Mouse (Mus musculus) limb, embryonic 15.5 days (tissue): ENCODE results near the gene Pigyl. TPM values are rescaled to one million over a fixed set of nuclear protein-coding genes. Genes with fewer than 3 reads are reported as not detected.
"Not testable (repeated sequence)": the region's sequence is repeated elsewhere in the genome, so short reads cannot be mapped to it uniquely, and the experiment has no call there.

Experiments
- ATAC-seq: fragments of 200-750 bp; cut with Nextera tagmentation; 2 replicates; pipeline ENCODE4 v1.8.0; 2017; ENCODE audit warnings: low read depth, moderate TSS enrichment; ENCODE audit not compliant: insufficient number of reproducible peaks, low FRiP score, low TSS enrichment
- H3K27ac ChIP-seq: fragments of 300-500 bp; sonication (generic); 2 replicates; pipeline ENCODE4 v1.5.1; 2015; ENCODE audit warnings: moderate library complexity, mild to moderate bottlenecking, inconsistent platforms
- H3K27me3 ChIP-seq: fragments of 300-500 bp; sonication (generic); 2 replicates; pipeline ENCODE4 v1.6.1; 2015; ENCODE audit warnings: inconsistent platforms
- H3K36me3 ChIP-seq: fragments of 300-500 bp; sonication (generic); 2 replicates; pipeline ENCODE4 v1.6.1; 2015; ENCODE audit warnings: inconsistent platforms
- H3K4me1 ChIP-seq: fragments of 300-500 bp; sonication (generic); 2 replicates; pipeline ENCODE4 v1.6.1; 2015; ENCODE audit warnings: inconsistent platforms
- H3K4me2 ChIP-seq: fragments of 300-500 bp; sonication (generic); 2 replicates; pipeline ENCODE4 v1.6.1; 2015; ENCODE audit warnings: mild to moderate bottlenecking, inconsistent platforms
- H3K4me3 ChIP-seq: fragments of 300-500 bp; sonication (generic); 2 replicates; pipeline ENCODE4 v1.5.1; 2015; ENCODE audit warnings: mild to moderate bottlenecking, inconsistent platforms
- H3K9ac ChIP-seq: fragments of 300-500 bp; sonication (generic); 2 replicates; pipeline ENCODE4 v1.6.1; 2015; ENCODE audit warnings: inconsistent platforms
- H3K9me3 ChIP-seq: fragments of 300-500 bp; sonication (generic); 2 replicates; pipeline ENCODE4 v1.6.1; 2016; ENCODE audit warnings: inconsistent platforms
- WGBS: fragments of 180-500 bp; shearing (Covaris S2); methylation state at CpG from one replicate; pipeline ENCODE4 v1.1.7; 2015; 5-methylcytosine and 5-hydroxymethylcytosine counted together
- polyA plus RNA-seq: library from polyadenylated mRNA; unstranded; fragments of >200 nt; fragmentation: Nextera tagmentation; extraction: Ambion mirVana; gene quantifications from 2 replicates; pipeline ENCODE4 v1.2.1, GENCODE M21; 2015

The Pigyl gene
- polyA plus RNA-seq, 1 experiment from 2014 or later = 78.2 TPM

- Histone ChIP-seq H3K9me3 (no peaks in the 10 kb centered on the region), H3K36me3 (no peaks in the 10 kb centered on the region), H3K4me2 (no peak overlapping the region), H3K27ac (no peak overlapping the region), H3K4me1 (no peaks in the 10 kb centered on the region), H3K9ac (no peak overlapping the region), H3K27me3 (no peaks in the 10 kb centered on the region), H3K4me3 (no peak overlapping the region)
- no peak for ATAC-seq
- WGBS = 77% methylated on average over 8 of the region's 8 CpGs
These were observed 12.2 kb upstream of the Pigyl start for GRCm38 (mm10) chr9:22144304-22144965.

GRCm38 (mm10) chr9:22149426-22150248 lies 7.0 kb upstream of the Pigyl start:
- Histone ChIP-seq H3K27ac (no peak overlapping the region), H3K27me3 (no peaks in the 10 kb centered on the region), H3K9ac (no peak overlapping the region), H3K4me3 (no peak overlapping the region), H3K4me2 (no peak overlapping the region), H3K36me3 (no peaks in the 10 kb centered on the region), H3K4me1 (no peaks in the 10 kb centered on the region), H3K9me3 (no peaks in the 10 kb centered on the region)
- WGBS = 68% methylated on average over 20 of the region's 20 CpGs
- no peak for ATAC-seq

- H3K9ac ChIP-seq, H3K27ac ChIP-seq, H3K9me3 ChIP-seq, H3K4me2 ChIP-seq, H3K36me3 ChIP-seq, ATAC-seq, H3K27me3 ChIP-seq, H3K4me1 ChIP-seq, H3K4me3 ChIP-seq: not testable (repeated sequence)
- 79% methylated on average over 7 of the region's 7 CpGs for WGBS
These were observed 6.4 kb upstream of the Pigyl start for GRCm38 (mm10) chr9:22150249-22150693.

- no peak overlapping the region for H3K9ac ChIP-seq
- no peak overlapping the region for H3K27ac ChIP-seq
- H3K36me3 ChIP-seq = no peaks in the 10 kb centered on the region
- no peak for ATAC-seq
- no peak overlapping the region for H3K4me3 ChIP-seq
- H3K27me3 ChIP-seq = no peaks in the 10 kb centered on the region
- WGBS = 87% methylated on average over 2 of the region's 2 CpGs
- no peak overlapping the region for H3K4me2 ChIP-seq
- no peaks in the 10 kb centered on the region for H3K9me3 ChIP-seq
- H3K4me1 ChIP-seq = peaks cover 4% of the 10 kb centered on the region
These were observed 5.7 kb upstream of the Pigyl start for GRCm38 (mm10) chr9:22150946-22151345.

- no peak overlapping the region for H3K27ac ChIP-seq
- no peak overlapping the region for H3K4me2 ChIP-seq
- H3K36me3 ChIP-seq = no peaks in the 10 kb centered on the region; the same call in 1 of the 2 replicates
- WGBS = 88% methylated on average over 3 of the region's 3 CpGs
- no peak for ATAC-seq
- peaks cover 21% of the 10 kb centered on the region for H3K4me1 ChIP-seq
- no peak overlapping the region for H3K4me3 ChIP-seq
- no peaks in the 10 kb centered on the region for H3K27me3 ChIP-seq
- H3K9me3 ChIP-seq = no peaks in the 10 kb centered on the region
- no peak overlapping the region for H3K9ac ChIP-seq
These were observed 2.8 kb upstream of the Pigyl start for GRCm38 (mm10) chr9:22153810-22154209.

- no peak overlapping the region for H3K9ac ChIP-seq
- 21% methylated on average over 10 of the region's 10 CpGs for WGBS
- peak overlapping the region; percentile 17 for H3K4me3 ChIP-seq
- H3K27ac ChIP-seq = no peak overlapping the region
- H3K36me3 ChIP-seq = no peaks in the 10 kb centered on the region; the same call in 1 of the 2 replicates
- no peaks in the 10 kb centered on the region for H3K9me3 ChIP-seq
- no peak for ATAC-seq
- peak overlapping the region; percentile 24; the same call in 1 of the 2 replicates for H3K4me2 ChIP-seq
- H3K27me3 ChIP-seq = no peaks in the 10 kb centered on the region
- peaks cover 21% of the 10 kb centered on the region for H3K4me1 ChIP-seq
These were observed 1.0 kb upstream of the Pigyl start for GRCm38 (mm10) chr9:22155614-22156013.

GRCm38 (mm10) chr9:22157516-22158265 lies 1.0 kb downstream of the Pigyl start:
- H3K9ac ChIP-seq = peak overlapping the region; percentile 92; the same call in 1 of the 2 replicates
- H3K9me3 ChIP-seq = no peaks in the 10 kb centered on the region
- H3K27ac ChIP-seq = no peak overlapping the region
- H3K4me2 ChIP-seq = peak overlapping the region; percentile 72
- no peak for ATAC-seq
- no peaks in the 10 kb centered on the region; the same call in 1 of the 2 replicates for H3K36me3 ChIP-seq
- H3K27me3 ChIP-seq = no peaks in the 10 kb centered on the region
- H3K4me1 ChIP-seq = peaks cover 21% of the 10 kb centered on the region
- 66% methylated on average over 34 of the region's 34 CpGs for WGBS
- H3K4me3 ChIP-seq = peak overlapping the region; percentile 74

GRCm38 (mm10) chr9:22161299-22161698 lies 4.7 kb downstream of the Pigyl start:
- Histone ChIP-seq H3K36me3 (no peaks in the 10 kb centered on the region; the same call in 1 of the 2 replicates), H3K27ac (no peak overlapping the region), H3K27me3 (no peaks in the 10 kb centered on the region), H3K4me2 (no peak overlapping the region), H3K4me3 (no peak overlapping the region), H3K4me1 (peaks cover 19% of the 10 kb centered on the region), H3K9ac (no peak overlapping the region), H3K9me3 (no peaks in the 10 kb centered on the region)
- ATAC-seq = no peak
- WGBS = 43% methylated on average over 6 of the region's 6 CpGs

- 75% methylated on average over 9 of the region's 9 CpGs for WGBS
- ATAC-seq = no peak
These were observed 5.7 kb downstream of the Pigyl start for GRCm38 (mm10) chr9:22162305-22162704.

GRCm38 (mm10) chr9:22162912-22163311 lies 6.3 kb downstream of the Pigyl start:
- no peak overlapping the region for H3K9ac ChIP-seq
- no peak overlapping the region for H3K27ac ChIP-seq
- WGBS = 79% methylated on average over 7 of the region's 7 CpGs
- H3K9me3 ChIP-seq = no peaks in the 10 kb centered on the region; the same call in 1 of the 2 replicates
- H3K36me3 ChIP-seq = no peaks in the 10 kb centered on the region; the same call in 1 of the 2 replicates
- H3K4me2 ChIP-seq = no peak overlapping the region
- H3K4me3 ChIP-seq = no peak overlapping the region
- peaks cover 9% of the 10 kb centered on the region for H3K4me1 ChIP-seq
- H3K27me3 ChIP-seq = no peaks in the 10 kb centered on the region
- no peak for ATAC-seq

More at GRCm38 (mm10) chr9:22162305-22162704, 5.7 kb downstream of the Pigyl start:
- Histone ChIP-seq H3K27ac (no peak overlapping the region), H3K9ac (no peak overlapping the region), H3K4me2 (no peak overlapping the region), H3K9me3 (no peaks in the 10 kb centered on the region; the same call in 1 of the 2 replicates), H3K27me3 (no peaks in the 10 kb centered on the region), H3K4me3 (no peak overlapping the region), H3K36me3 (no peaks in the 10 kb centered on the region; the same call in 1 of the 2 replicates), H3K4me1 (peaks cover 15% of the 10 kb centered on the region)
